Mouse (Mus musculus): ENCODE measurements around the gene Fbxl2. TPM values are rescaled to one million over a fixed set of nuclear protein-coding genes. Genes with fewer than 3 reads are reported as not detected.
"Not testable (repeated sequence)": the region's sequence is repeated elsewhere in the genome, so short reads cannot be mapped to it uniquely, and the experiment has no call there.

Gene Fbxl2
- 10 to 100 TPM; 32.5 to 33.1 TPM for total RNA-seq (2021)
- long read RNA-seq, transcript Fbxl2-201 (15 exons, 3,464 nt): major isoform, 29 of 59 reads
- long read RNA-seq, partial matches to known transcripts: 4 of 59 reads
- long read RNA-seq, other reads (novel, unspliced or antisense): 26 of 59 reads

DNA sequence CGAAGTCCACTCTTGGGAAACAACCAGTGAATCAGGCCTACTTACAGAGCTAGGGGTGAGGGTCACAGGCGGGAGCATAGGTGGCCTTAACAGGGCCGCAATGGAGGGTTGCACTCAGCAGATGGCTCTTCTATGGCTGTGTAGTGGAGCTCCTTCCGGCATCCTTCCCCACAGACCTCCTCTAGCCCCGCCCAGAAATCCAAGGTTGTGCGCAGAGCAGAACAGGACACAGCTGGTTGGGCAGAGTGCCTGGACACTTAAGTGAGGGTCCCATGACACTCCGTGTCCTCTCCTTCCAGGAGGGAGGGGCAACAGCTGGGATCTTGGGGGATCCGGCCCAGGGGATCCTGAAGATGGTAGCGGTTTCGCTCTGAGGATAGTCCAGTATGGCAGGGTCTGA lies at the start of gene Fbxl2:
TSS of gene Fbxl2 (minus strand) at position 164 of the 400 bp plus-strand sequence.
- no peak for DNase-seq (ENCODE audit: low spot score in 2 of 2)

DNA sequence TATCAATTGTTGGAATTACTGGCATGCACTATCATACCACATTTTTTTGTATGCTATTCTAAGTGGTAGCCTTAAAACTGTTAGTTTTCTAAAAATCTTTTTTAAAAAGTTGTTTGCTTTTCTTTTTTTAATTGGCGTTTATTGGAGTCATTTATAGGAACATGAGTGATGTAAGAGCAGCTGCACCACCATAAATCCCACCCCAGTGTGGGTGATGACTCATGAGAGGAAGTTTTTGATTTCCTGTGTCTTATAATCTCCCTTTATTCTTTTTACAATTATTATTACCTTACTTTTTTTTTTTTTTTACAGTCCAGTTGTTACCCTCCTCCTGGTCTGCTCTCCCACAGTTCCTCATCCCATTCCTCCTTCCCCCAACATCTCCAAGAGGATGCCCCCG lies 48.9 kb upstream of the Fbxl2 start:
- DNase-seq (ENCODE audit: low spot score in 2 of 2): no peak

DNA sequence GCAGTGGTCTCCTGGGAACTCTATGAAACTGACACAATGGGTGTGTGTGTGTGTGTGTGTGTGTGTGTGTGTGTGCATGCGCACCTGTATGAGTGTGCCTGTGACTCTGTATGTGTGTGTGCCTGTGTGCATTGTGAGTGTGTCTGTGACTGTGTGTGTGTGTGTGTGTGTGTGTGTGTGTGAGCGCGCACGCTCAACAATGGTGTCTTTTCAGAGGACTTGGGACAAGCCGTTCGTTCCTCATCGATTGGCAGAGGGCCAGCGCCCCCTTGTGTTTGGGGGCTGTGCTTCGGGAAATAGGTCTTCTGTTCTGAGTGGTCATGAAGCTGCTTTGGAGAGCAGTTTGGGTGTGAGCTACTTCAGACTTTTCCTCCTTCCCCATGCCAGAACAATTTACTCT lies 46.2 kb upstream of the Fbxl2 start:
- DNase-seq (ENCODE audit: low spot score in 2 of 2): not testable (repeated sequence)

DNA sequence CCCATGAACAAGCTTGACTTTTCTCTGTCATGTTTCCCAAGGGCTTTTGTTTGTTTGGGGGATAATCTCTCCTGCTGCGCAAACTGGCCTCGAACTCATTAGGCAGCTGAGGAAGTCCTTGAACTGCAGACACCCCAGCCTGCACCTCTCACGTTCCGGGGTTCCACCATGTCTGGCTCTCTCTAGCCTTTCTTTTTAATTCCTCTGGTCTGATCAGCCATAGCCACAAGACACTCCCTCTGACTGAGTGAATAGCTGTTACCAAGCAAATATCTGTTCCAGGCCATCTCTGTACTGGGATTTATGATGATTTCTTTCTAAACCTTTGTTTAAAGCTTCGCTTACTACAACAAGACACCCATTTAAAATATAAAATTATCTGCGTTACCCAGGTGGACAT lies 42.9 kb upstream of the Fbxl2 start:
- not testable (repeated sequence) for DNase-seq (ENCODE audit: low spot score in 2 of 2)

DNA sequence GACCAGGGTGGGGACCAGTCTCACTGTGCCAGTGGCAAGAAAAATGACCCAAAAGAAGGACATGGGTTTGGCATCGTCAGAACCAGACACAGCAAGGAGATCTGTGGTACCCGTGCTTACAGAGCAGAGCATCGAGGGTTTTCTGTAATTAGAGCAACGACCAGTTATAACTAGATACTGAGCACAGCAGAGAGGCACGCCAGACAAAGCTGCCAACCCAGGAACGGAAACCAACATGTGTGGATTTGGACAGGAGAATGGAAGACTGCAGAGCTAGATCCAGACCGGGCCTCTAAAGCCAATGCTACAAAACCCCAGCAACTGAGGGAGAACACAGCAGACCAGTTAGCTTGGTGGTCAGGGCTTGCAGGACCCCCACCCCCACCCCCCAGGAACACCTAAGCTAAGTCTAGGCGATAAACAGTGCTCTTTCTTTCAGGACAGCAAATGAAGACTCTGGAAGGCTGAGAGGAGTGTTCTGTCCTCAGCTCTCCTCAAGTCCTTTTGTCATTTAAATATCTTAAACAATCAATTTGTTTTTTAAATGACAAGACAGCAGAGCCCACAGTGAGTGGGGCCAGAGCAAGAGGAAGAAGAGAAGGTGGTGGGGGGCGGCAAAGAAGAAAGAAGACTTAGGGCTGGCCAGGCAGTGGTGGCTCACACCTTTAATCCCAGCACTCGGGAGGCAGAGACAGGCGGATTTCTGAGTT lies 41.3 kb upstream of the Fbxl2 start:
- DNase-seq (ENCODE audit: low spot score in 2 of 2): no peak

DNA sequence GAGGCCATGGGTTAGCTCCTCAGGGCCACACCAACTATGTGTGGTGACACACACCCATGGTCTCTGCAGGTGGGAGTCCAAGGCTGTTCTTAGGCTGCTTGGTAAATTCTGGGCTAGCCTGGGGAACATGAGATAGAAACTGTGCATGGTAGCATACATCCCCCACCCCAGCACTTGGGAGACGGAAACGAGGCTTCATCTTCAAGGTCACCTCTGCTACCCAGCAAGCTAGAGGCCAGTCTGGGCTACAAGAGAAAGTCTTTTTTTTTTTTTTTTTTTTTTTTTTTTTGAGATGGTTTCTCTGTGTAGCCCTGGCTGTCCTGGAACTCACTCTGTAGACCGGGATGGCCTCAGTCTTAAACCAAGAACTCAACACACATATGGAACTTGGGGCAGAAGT lies 40.4 kb upstream of the Fbxl2 start:
- no peak for DNase-seq (ENCODE audit: low spot score in 2 of 2)

DNA sequence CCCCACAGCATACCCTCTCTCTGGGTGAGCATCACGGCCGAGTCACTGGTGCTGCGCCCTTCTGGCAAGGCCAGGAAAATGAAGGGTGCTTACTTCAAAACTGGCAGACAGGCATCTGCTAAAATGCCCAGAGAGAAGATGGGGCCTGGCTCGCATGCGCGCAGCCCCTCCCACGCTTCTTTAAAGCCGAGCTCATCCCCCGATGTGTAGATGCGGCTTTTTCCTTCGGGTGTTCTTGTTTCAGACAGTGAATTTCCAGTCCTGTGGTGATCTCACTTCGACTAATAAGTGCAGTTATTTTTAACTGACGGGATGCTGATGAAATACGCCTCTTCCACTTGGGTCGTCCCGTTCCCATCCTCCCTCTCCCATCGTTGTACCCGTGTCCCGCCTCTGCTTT lies 27.7 kb upstream of the Fbxl2 start:
- peak; percentile 13 to 55 for DNase-seq (ENCODE audit: low spot score in 2 of 2)

DNA sequence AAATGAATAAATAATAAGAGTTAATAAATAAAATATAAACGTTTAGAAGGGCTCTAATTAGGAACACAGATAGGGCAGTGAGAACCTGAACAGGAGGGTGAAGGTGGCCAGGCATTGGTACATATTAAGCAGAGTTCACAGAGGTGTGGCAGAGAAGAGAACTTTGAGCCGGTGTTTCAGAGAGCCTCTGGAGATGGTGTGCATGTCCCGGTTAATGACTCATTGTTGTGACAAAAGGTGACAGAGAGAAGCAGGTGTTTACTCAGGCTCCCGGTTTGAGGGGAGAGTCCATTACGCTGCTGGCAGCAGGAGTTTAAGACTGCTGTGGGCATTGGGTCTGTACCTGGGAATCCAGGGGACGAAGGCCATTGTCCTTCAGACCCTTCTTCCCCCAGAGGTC lies 23.4 kb upstream of the Fbxl2 start:
- DNase-seq (ENCODE audit: low spot score in 2 of 2): no peak

DNA sequence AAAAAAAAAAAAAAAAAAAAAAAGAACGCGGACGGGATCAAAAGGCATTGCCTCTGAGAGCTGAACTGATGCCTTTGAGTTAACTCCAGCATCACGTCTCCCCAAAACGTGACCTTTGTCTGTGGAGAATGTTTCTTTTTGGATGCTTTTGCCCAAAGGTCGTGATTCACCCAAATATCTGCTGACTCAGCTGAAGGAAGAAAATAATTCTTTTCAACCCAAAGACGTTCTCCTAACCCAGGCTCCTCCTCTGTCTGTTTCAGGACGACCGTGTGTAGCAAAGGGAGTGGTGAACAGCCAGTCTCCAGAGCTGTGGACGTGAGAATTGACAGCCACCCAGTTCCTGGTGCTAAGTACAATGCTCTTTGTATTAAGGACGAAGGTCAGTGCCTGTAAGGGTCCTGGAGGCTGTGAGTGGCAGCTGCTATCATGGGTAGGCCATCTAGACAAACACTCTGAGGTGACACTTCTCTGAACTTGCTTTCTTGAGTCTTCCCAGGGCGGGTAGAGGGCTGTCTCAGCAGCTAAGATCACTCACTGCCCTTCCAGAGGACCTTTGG lies 22.6 kb upstream of the Fbxl2 start:
- DNase-seq (ENCODE audit: low spot score in 2 of 2): no peak

DNA sequence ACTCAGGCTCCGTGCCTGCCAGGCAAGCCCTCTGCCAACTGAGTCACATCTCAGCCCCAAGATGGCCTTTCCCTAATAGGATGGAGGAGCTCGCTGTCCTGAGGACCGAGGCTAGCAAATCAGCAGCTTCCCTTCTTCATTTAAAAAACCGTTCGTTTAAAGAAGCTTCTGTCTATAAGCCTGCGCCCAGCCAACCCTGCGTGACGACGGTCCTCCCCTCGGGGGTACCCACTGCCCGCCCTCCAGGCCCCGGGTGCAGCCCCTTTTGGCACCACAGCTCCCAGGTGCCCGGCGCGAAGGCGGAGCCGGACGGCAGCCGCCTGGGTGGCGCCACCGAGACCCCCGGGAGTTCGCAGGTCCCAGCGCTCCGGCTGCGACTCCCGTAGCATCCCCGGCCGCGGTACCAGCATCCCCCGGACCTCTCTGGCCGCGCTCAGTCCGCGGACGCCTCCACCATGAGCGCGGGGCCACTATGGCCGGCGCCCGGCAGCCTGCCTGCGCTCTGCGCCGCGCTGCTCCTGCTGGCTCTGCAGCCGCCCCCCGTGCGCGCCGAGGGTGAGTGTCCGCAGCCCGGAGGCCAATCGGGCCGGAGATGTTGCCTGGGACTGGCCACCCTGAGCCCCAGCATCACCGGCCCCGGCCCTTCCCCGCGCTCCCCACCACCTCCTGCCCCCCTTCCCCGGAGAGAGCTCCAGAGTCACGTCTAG lies 11.3 kb upstream of the Fbxl2 start, which contains the start of gene Susd5:
TSS of gene Susd5 (plus strand) at position 51 of the 707 bp plus-strand sequence.
- no peak for DNase-seq (ENCODE audit: low spot score in 2 of 2)

DNA sequence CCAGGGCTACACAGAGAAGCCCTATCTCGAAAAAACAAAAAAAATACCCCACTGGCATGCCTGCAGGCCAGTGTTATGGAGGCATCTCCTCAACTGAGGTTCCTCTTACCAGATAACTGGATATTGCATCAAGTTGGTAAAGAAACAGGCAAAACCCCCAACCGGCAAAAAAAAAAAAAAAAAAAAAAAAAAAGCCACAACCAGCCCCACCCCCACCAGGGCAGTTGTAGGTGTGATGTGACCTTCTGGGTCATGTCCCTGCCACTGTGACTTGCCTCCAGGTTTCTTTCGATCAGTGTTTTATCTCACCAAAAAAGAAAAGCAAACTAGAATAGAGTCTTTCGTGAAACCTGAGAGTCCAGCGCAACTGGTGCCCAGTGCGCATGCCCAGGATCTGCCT lies 6.9 kb upstream of the Fbxl2 start:
- DNase-seq (ENCODE audit: low spot score in 2 of 2): no peak

DNA sequence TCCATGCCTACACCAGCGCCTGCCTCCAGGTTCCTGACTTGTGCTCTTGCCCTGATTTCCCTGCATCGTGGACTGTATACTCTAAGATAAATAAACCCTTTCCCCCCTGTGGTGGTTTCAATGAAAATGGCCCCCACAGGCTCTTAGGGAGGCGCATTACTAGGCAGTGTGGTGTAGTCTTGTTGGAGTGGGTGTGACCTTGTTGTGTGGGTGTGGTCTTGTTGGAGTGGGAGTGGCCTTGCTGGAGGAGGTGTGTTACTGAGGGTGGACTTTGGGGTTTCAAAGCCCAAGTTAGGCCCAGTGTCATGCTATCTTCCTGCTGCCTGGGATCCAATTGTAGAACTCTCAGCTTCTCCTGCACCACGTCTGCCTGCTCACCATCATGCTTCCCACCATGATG lies 6.0 kb upstream of the Fbxl2 start:
- no peak for DNase-seq (ENCODE audit: low spot score in 2 of 2)

DNA sequence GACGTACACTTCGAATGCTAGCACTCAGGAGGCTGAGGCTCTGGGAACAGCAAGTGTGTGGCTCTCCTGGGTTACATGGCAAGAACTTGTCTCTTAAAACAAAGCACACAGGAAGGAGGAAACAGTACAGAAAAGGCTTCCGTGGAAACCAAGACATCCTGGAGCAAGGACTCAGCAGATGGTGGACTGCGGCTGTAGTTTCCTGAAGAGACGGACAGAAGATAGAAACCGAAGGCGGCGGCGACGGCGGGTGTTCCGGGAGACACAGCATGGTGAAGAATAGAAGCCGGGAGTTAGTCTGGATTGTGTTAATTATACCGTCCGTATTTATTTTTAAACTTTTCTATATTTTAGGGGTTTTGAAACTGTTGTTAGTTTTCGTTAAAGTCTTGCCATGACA lies 4.8 kb upstream of the Fbxl2 start:
- DNase-seq (ENCODE audit: low spot score in 2 of 2): no peak

DNA sequence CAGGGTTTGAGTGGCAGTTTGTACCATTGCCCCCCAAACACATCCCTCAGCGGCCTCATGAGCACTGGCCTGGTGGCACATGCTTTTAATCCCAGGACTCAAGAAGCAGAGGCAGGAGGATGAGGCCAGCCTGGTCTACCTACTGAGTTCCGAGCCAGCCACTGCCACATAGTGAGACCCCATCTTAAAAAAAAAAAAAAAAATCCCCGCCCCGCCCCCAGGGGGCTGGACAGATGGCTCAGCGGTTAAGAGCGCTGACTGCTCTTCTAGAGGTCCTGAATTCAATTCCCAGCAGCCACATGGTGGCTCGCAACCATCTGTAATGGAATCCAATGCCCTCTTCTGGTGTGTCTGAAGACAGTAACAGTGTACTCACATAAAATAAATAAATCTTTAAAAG lies 4.1 kb upstream of the Fbxl2 start:
- no peak for DNase-seq (ENCODE audit: low spot score in 2 of 2)

DNA sequence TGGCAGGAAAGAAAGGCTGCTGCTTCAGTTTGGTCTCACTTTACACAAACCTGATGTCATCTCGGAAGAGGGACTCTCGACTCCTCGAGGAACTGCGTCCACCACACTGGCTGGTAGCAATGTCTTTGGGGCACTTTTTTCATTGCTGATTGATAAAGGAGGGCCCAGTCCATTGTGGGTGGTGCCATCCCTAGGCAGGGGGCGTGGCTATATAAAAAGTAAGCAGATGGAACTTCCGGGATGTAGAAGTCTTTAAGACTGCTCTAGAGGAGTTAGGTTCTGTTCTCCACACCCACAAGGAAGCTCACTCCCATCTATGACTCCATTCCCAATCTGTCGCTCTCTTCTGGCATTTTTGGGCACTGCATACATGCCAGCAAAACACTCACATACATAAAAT lies 685 bp upstream of the Fbxl2 start:
- DNase-seq (ENCODE audit: low spot score in 2 of 2): no peak

DNA sequence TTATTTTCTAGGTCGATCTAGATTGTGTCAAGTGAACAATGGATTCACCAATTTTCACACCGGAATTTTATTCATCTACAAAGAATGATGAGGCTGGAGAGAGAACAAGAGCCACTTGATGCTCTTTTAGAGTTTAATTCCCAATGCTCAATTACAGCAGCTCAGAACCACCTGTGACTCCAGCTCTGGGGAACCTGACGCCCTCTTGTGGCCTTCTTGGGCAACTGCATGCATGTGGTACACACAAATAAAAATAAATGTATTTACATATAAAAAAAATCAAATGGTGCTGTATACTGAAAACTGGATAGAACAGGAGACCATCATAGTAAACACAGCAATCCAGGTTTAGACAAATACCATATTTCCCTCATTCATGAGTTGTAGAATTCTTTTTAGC lies 1.5 kb downstream of the Fbxl2 start:
- DNase-seq (ENCODE audit: low spot score in 2 of 2): no peak

DNA sequence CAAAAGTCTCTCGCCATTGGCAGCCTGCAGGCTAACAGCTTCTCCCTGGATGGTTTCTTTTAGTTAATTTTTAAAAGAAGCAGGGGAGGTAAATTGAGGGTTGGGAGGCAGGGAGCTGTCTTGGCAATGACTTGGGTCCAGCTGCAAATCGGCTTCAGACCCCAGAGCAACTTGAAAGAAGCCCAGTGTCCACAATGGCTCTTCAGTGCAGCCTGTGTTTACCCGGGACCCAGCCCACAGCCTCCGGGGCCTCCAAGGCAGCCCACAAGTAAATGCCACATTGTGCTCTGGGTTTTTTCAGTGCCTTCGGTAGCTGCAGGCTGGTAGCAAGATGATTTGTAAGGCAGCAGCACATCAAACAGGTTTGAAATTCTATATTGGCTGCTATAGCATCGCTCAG lies 3.5 kb downstream of the Fbxl2 start:
- no peak for DNase-seq (ENCODE audit: low spot score in 2 of 2)

DNA sequence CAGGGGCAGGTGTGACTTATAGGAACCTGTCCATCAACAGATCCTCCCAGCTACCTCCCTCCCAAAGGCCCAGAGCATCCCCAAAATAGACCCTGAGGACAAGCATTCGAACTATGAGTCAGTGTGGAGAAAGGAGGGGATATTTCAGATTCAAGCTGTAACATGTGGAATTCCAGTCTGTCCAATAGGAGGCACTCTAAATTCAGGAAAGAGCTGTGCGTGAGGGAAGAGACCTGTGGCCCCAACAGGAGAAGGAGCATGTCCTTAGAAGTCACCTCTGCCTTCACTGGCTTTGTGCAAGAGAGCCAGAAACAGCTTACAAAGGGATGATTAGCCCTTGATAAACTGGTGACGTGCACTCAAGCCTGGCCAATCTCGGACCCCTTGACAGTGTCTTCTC lies 5.0 kb downstream of the Fbxl2 start:
- no peak for DNase-seq (ENCODE audit: low spot score in 2 of 2)

DNA sequence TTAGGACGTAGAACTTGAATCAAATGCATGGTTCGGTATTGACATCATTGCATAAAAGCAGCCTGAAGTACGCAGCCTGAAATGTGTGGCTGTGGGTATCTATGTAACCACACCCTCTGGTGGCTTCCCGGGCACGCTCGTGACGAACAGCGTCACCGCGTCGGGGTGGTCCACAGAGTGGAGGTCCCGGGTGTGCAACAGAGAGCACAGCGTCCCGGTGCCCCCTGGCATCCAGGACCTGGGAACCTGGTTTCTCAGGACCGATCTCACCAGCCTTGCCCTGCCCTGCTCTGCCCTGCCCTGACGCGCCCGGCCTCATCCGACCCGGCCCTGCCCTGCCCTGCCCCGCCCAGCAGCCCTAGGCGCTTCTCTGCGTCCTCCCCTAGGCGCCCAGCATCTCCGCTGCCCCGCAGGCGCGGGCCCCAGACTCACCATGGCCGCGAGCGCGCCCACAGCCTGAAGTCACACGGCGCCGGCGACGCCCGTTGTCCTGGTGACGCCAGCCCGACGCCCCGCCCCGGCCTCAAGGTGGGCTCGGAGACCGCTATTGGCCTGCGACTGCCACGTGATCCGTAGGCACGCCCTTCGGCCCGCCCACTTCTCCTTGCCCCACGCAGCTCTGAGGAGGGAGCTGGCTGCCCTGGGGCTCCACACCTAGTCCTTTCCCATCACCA lies 19.6 kb downstream of the Fbxl2 start:
- peak; percentile 84 to 89 for DNase-seq (ENCODE audit: low spot score in 2 of 2)

DNA sequence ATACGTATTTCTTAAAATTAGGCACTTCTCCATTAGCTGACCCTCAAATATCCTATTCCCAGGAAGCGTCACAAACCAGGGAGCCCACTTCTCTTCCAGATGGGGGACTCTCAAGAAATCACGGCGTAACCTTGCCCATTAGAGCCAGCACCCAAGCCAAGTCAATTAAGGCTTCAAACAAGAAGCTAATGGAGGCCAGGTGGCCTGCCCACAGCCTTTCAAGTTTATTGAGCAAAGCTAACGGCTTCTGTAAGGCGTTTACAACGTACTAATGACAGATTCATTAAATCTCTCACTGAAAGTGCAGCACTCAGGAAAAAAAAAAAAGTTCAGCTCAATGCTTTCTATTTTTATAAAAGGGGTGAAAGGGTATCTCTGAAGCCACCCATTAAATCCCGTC lies 20.1 kb downstream of the Fbxl2 start:
- DNase-seq (ENCODE audit: low spot score in 2 of 2): no peak

DNA sequence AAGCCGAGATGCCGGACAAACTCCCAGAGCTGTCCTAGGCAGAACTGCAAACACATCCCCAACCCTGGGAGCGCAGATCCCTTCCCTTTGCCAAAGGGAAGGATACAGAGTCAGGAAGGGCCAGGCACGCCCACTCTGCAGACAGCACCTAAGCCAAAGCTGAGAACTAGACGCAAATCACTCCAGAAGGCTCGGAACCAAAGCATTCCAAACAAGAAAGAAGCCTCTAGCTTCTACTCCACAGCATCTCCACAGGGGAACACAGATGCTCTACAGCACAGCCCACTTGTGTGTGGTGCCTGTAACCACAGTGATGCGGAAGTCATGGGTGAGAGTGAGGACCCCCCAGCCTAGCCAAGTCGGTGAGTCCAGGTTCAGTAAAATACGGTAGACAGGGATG lies 20.8 kb downstream of the Fbxl2 start:
- DNase-seq (ENCODE audit: low spot score in 2 of 2): peak in 1 of 2 experiments; percentile 21

DNA sequence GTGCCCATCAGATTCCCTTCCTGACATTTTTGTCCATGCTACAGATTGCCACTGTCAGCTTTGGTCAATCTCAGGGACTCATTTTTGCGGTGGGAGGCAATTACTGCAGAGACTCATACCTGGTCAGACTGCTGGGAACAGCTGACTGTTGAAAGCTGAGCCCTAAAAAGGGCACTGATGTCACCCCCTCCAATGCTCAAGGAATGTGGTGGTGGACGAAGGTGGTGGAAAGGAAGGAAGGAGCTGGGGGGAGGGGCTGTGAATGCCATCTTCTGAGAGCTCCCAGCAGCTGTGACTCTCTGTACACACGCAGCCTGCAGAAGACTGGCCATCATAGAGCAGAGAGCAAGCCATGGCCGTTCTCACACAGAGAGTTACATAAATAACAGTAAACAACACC lies 23.9 kb downstream of the Fbxl2 start:
- DNase-seq (ENCODE audit: low spot score in 2 of 2): no peak
